Comparison of ENCODE assay signal across 22 mouse cellular contexts in genomic region chr14:30523356-30523755, GRCm38 (mm10). TPM values are rescaled to one million over a fixed set of nuclear protein-coding genes. Genes with fewer than 3 reads are reported as not detected.
DNase-seq lines count a peak whose midpoint lies in the region; ATAC-seq and TF ChIP-seq lines count a peak whose summit lies in the region.
"Had no signal": no experiment of that assay in that cellular context is flagged by ENCODE, and none has a peak within 500 bp of the region (broad histone marks: within the 10 kb centered on the region; RNA-seq: fewer than 3 reads in every experiment).

No protein-coding gene starts in this region.

- H3K4me2 ChIP-seq in midbrain, postnatal 0 days (ENCODE audit: low read depth, low read length, poor library complexity, severe bottlenecking) = no peak overlapping the region
- H3K4me2 ChIP-seq: forebrain, embryonic 13.5 days; hindbrain, embryonic 12.5 days; kidney, embryonic 15.5 days had no signal

- peak; percentile 36 to 38 for DNase-seq in frontal cortex, postnatal 36 days (ENCODE audit: low spot score in 2 of 2)
- DNase-seq in frontal cortex, postnatal 10 days (ENCODE audit: low spot score in 2 of 2) = no peak
- DNase-seq in left cerebral cortex, adult 18-20 months (ENCODE audit: low spot score in 2 of 2) = peak; percentile 50 to 65
- DNase-seq in left cerebral cortex, postnatal 4 days = no peak
- peak; percentile 50 to 70 for DNase-seq in left cerebral cortex, postnatal 25 days (ENCODE audit: low spot score in 2 of 2)
- DNase-seq in midbrain, postnatal 0 days (ENCODE audit: low spot score) = no peak
- DNase-seq: adrenal gland, adult 2 months; cerebellum, adult 8-10 months; cerebellum, postnatal 36 days; gastrocnemius, adult 2 months; kidney, adult 11 months; kidney, postnatal 36 days; lung, postnatal 4 days; thymus, postnatal 25 days had no signal

- H3K36me3 ChIP-seq in midbrain, postnatal 0 days (ENCODE audit: insufficient read depth, low read length) = peaks cover 64% of the 10 kb centered on the region

- 73% methylated on average over 6 of the region's 6 CpGs for WGBS in midbrain, postnatal 0 days

- no peaks in the 10 kb centered on the region for H3K4me1 ChIP-seq in cortical plate, adult 2 months (ENCODE audit: control insufficient read depth, insufficient read depth, low read length)
- no peaks in the 10 kb centered on the region for H3K4me1 ChIP-seq in midbrain, postnatal 0 days (ENCODE audit: insufficient read depth, low read length)
- H3K4me1 ChIP-seq: forebrain, embryonic 13.5 days; hindbrain, embryonic 12.5 days; kidney, embryonic 15.5 days had no signal

- no peak overlapping the region for H3K9ac ChIP-seq in midbrain, postnatal 0 days (replicated peaks; ENCODE audit: low read length, poor library complexity, severe bottlenecking)
- H3K9ac ChIP-seq: forebrain, embryonic 13.5 days; hindbrain, embryonic 12.5 days; kidney, embryonic 15.5 days had no signal

- ATAC-seq in midbrain, postnatal 0 days (ENCODE audit: low FRiP score) = no peak
- ATAC-seq: forebrain, embryonic 13.5 days; midbrain, embryonic 16.5 days; Patski had no signal

- TF ChIP-seq CTCF in cortical plate, adult 2 months (IDR thresholded peaks at IDR 0.05; ENCODE audit: extremely low read depth, insufficient read depth, low read length) = no peak
- TF ChIP-seq CTCF in midbrain, postnatal 0 days (IDR thresholded peaks at IDR 0.05) = no peak

- H3K27ac ChIP-seq in cortical plate, adult 2 months (ENCODE audit: insufficient read depth, low read length) = peak overlapping the region; percentile 65; the same call in 1 of the 2 replicates
- H3K27ac ChIP-seq in midbrain, postnatal 0 days (ENCODE audit: low read depth, low read length) = no peak overlapping the region
- H3K27ac ChIP-seq: forebrain, embryonic 13.5 days; gastrocnemius, adult 2 months; hindbrain, embryonic 12.5 days; kidney, embryonic 15.5 days had no signal

- no peak for TF ChIP-seq POLR2A in cortical plate, adult 2 months (IDR thresholded peaks at IDR 0.05; ENCODE audit: extremely low read depth, insufficient read depth, low read length)

- no peaks in the 10 kb centered on the region for H3K27me3 ChIP-seq in midbrain, postnatal 0 days (ENCODE audit: insufficient read depth, low read length)
- H3K27me3 ChIP-seq: CH12.LX; forebrain, embryonic 13.5 days; hindbrain, embryonic 12.5 days; kidney, embryonic 15.5 days; Patski had no signal

- no peak overlapping the region for H3K4me3 ChIP-seq in cortical plate, adult 2 months (ENCODE audit: insufficient read depth, low read length)
- H3K4me3 ChIP-seq in midbrain, postnatal 0 days (ENCODE audit: low read depth, low read length) = no peak overlapping the region
- H3K4me3 ChIP-seq: forebrain, embryonic 13.5 days; gastrocnemius, adult 2 months; hindbrain, embryonic 12.5 days; kidney, embryonic 15.5 days had no signal

- intact Hi-C loops in left cerebral cortex, postnatal 4 days (cut with DNase I) = no loop called here
- intact Hi-C loops in left cerebral cortex, postnatal 25 days (cut with DNase I) = no loop called here

- no peaks in the 10 kb centered on the region for H3K9me3 ChIP-seq in midbrain, postnatal 0 days (ENCODE audit: low read length)
- H3K9me3 ChIP-seq: forebrain, embryonic 13.5 days; G1E; hindbrain, embryonic 12.5 days; kidney, embryonic 15.5 days had no signal

RNA-seq across cellular contexts. Expression of gene Tkt, which starts 24.8 kb away (rescaled TPM):
- total RNA-seq in left cerebral cortex, adult 18-20 months (2021) = 100 to 1,000 TPM; 189 to 211 TPM
- total RNA-seq in left cerebral cortex, postnatal 4 days (2021) = 100 to 1,000 TPM; 314 to 322 TPM
- polyA plus RNA-seq in cortical plate, adult 2 months (2012; rRNA removed) = 154 and 158 TPM in 2 replicates
- total RNA-seq in left cerebral cortex, postnatal 25 days (2021) = 100 to 1,000 TPM; 156 to 169 TPM
- 364 and 388 TPM in 2 replicates for total RNA-seq in midbrain, postnatal 0 days (2014; rRNA removed)
- 241 and 251 TPM in 2 replicates for polyA plus RNA-seq in midbrain, postnatal 0 days (2015; fragmentation: Nextera tagmentation; extraction: Ambion mirVana)

RNA-seq across cellular contexts. Expression of gene Cacna1d, which starts 32.1 kb away (rescaled TPM):
- total RNA-seq in left cerebral cortex, adult 18-20 months (2021) = 10 to 100 TPM; 44.1 to 45.4 TPM
- 10 to 100 TPM; 59.7 to 60.9 TPM for total RNA-seq in left cerebral cortex, postnatal 4 days (2021)
- 53.4 and 53.8 TPM in 2 replicates for polyA plus RNA-seq in cortical plate, adult 2 months (2012; rRNA removed)
- total RNA-seq in left cerebral cortex, postnatal 25 days (2021) = 10 to 100 TPM; 43.1 to 59.1 TPM
- 36.5 and 44.3 TPM in 2 replicates for total RNA-seq in midbrain, postnatal 0 days (2014; rRNA removed)
- 7.6 and 8.9 TPM in 2 replicates for polyA plus RNA-seq in midbrain, postnatal 0 days (2015; fragmentation: Nextera tagmentation; extraction: Ambion mirVana)

RNA-seq across cellular contexts. Expression of gene Dcp1a, which starts 44.0 kb away (rescaled TPM):
- total RNA-seq in left cerebral cortex, adult 18-20 months (2021) = 10 to 100 TPM; 21.3 to 21.5 TPM
- 10 to 100 TPM; 21.4 to 21.9 TPM for total RNA-seq in left cerebral cortex, postnatal 4 days (2021)
- 21.0 and 21.4 TPM in 2 replicates for polyA plus RNA-seq in cortical plate, adult 2 months (2012; rRNA removed)
- total RNA-seq in left cerebral cortex, postnatal 25 days (2021) = 10 to 100 TPM; 19.5 to 21.5 TPM
- total RNA-seq in midbrain, postnatal 0 days (2014; rRNA removed) = 22.5 and 26.1 TPM in 2 replicates
- polyA plus RNA-seq in midbrain, postnatal 0 days (2015; fragmentation: Nextera tagmentation; extraction: Ambion mirVana) = 9.3 and 11.8 TPM in 2 replicates

Comparison
In these comparisons a context has a peak if more than half of its experiments do, and no peak if none do; other contexts are left out.
1. DNase-seq: peak in frontal cortex, postnatal 36 days (2 of 2), left cerebral cortex, adult 18-20 months (2 of 2) and left cerebral cortex, postnatal 25 days (2 of 2); none in frontal cortex, postnatal 10 days (0 of 2), left cerebral cortex, postnatal 4 days (single experiment) and midbrain, postnatal 0 days (single experiment).